Mouse (Mus musculus): Measurements from ENCODE around the gene Cdv3. TPM values are rescaled to one million over a fixed set of nuclear protein-coding genes. Genes with fewer than 3 reads are reported as not detected.
A peak's percentile ranks its signal among the peaks of the same experiment; 100 is the strongest.

The Cdv3 gene
- polyA plus RNA-seq, 1 experiment from 2014 or later: 62.6 TPM

- Histone ChIP-seq H3K4me2 (ENCODE audit: low read length) (no peak overlapping the region), H3K36me3 (ENCODE audit: control insufficient read depth, insufficient read depth, low read length) (no peaks in the 10 kb centered on the region), H3K27me3 (ENCODE audit: control insufficient read depth, insufficient read depth, low read length) (no peaks in the 10 kb centered on the region), H3K4me3 (ENCODE audit: control insufficient read depth in 1 of 2, insufficient read depth in 1 of 2, low read depth in 1 of 2, low read length in 2 of 2) (no peak overlapping the region), H3K9ac (ENCODE audit: low read length) (no peak overlapping the region), H3K9me3 (ENCODE audit: control insufficient read depth, low read length) (peaks cover 2% of the 10 kb centered on the region; the same call in 1 of the 2 replicates), H3K27ac (replicated peaks in 1 of 2; ENCODE audit: control insufficient read depth in 1 of 2, insufficient read depth in 1 of 2, low read depth in 2 of 2, low read length in 2 of 2) (peak overlapping the region in 1 of 2 experiments; percentile 17; a peak in 1 of 4 replicates), H3K4me1 (ENCODE audit: control insufficient read depth in 2 of 2, insufficient read depth in 2 of 2, low read length in 2 of 2) (peaks cover 11 to 18% of the 10 kb centered on the region in 2 experiments)
- WGBS: 43% methylated on average over 6 of the region's 6 CpGs
- no peak for ATAC-seq (ENCODE audit: insufficient number of reproducible peaks, insufficient read depth, low FRiP score, low read depth)
These were observed 26.2 kb upstream of the Cdv3 start for GRCm38 (mm10) chr9:103391796-103392372.

GRCm38 (mm10) chr9:103389261-103389660 is 23.6 kb upstream of the Cdv3 start:
- H3K9me3 ChIP-seq (ENCODE audit: control insufficient read depth, low read length): no peaks in the 10 kb centered on the region
- peaks cover 11 to 21% of the 10 kb centered on the region in 2 experiments for H3K4me1 ChIP-seq (ENCODE audit: control insufficient read depth in 2 of 2, insufficient read depth in 2 of 2, low read length in 2 of 2)
- 87% methylated on average over 6 of the region's 6 CpGs for WGBS
- no peak overlapping the region for H3K27ac ChIP-seq (replicated peaks in 1 of 2; ENCODE audit: control insufficient read depth in 1 of 2, insufficient read depth in 1 of 2, low read depth in 2 of 2, low read length in 2 of 2)
- no peak for ATAC-seq (ENCODE audit: insufficient number of reproducible peaks, insufficient read depth, low FRiP score, low read depth)
- H3K9ac ChIP-seq (ENCODE audit: low read length): no peak overlapping the region
- H3K27me3 ChIP-seq (ENCODE audit: control insufficient read depth, insufficient read depth, low read length): no peaks in the 10 kb centered on the region
- no peaks in the 10 kb centered on the region for H3K36me3 ChIP-seq (ENCODE audit: control insufficient read depth, insufficient read depth, low read length)
- no peak overlapping the region for H3K4me2 ChIP-seq (ENCODE audit: low read length)
- no peak overlapping the region for H3K4me3 ChIP-seq (ENCODE audit: control insufficient read depth in 1 of 2, insufficient read depth in 1 of 2, low read depth in 1 of 2, low read length in 2 of 2)

GRCm38 (mm10) chr9:103387011-103387653 is 21.5 kb upstream of the Cdv3 start:
- no peak for ATAC-seq (ENCODE audit: insufficient number of reproducible peaks, insufficient read depth, low FRiP score, low read depth)
- Histone ChIP-seq H3K36me3 (ENCODE audit: control insufficient read depth, insufficient read depth, low read length) (no peaks in the 10 kb centered on the region), H3K27ac (replicated peaks in 1 of 2; ENCODE audit: control insufficient read depth in 1 of 2, insufficient read depth in 1 of 2, low read depth in 2 of 2, low read length in 2 of 2) (0 out of 4 replicates have a peak overlapping the region, but pooled peaks of 1 of the 2 experiments have one; percentile 37), H3K4me3 (ENCODE audit: control insufficient read depth in 1 of 2, insufficient read depth in 1 of 2, low read depth in 1 of 2, low read length in 2 of 2) (no peak overlapping the region), H3K4me1 (ENCODE audit: control insufficient read depth in 2 of 2, insufficient read depth in 2 of 2, low read length in 2 of 2) (peaks cover 13 to 21% of the 10 kb centered on the region in 2 experiments), H3K9me3 (ENCODE audit: control insufficient read depth, low read length) (no peaks in the 10 kb centered on the region), H3K27me3 (ENCODE audit: control insufficient read depth, insufficient read depth, low read length) (no peaks in the 10 kb centered on the region), H3K9ac (ENCODE audit: low read length) (peak overlapping the region; percentile 8; the same call in 1 of the 2 replicates), H3K4me2 (ENCODE audit: low read length) (no peak overlapping the region)
- WGBS: 60% methylated on average over 10 of the region's 10 CpGs

DNA sequence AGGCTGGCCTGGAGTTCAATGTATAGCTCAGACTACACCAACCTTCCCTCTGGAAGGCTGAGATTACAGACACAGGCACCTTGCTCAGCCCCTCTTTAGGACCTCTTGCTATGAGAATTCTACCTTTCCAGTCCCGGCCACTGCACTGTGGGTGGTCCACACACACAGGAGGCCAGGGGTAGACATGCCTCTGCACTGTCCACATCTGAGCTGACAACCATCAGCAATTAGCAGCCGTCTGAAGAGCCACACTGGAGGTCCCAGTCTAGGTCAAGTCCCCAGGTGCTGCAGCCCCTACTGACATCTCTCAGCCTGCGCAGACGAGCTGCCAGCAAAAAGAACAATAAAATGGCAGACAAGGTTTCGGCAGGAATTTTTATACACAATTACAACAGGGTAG is 20.9 kb upstream of the Cdv3 start:
- Histone ChIP-seq H3K27me3 (ENCODE audit: control insufficient read depth, insufficient read depth, low read length) (no peaks in the 10 kb centered on the region), H3K9ac (ENCODE audit: low read length) (no peak overlapping the region), H3K4me1 (ENCODE audit: control insufficient read depth in 2 of 2, insufficient read depth in 2 of 2, low read length in 2 of 2) (peaks cover 10 to 17% of the 10 kb centered on the region in 2 experiments), H3K4me3 (ENCODE audit: control insufficient read depth in 1 of 2, insufficient read depth in 1 of 2, low read depth in 1 of 2, low read length in 2 of 2) (no peak overlapping the region), H3K36me3 (ENCODE audit: control insufficient read depth, insufficient read depth, low read length) (no peaks in the 10 kb centered on the region), H3K4me2 (ENCODE audit: low read length) (no peak overlapping the region), H3K27ac (replicated peaks in 1 of 2; ENCODE audit: control insufficient read depth in 1 of 2, insufficient read depth in 1 of 2, low read depth in 2 of 2, low read length in 2 of 2) (no peak overlapping the region), H3K9me3 (ENCODE audit: control insufficient read depth, low read length) (no peaks in the 10 kb centered on the region)
- ATAC-seq (ENCODE audit: insufficient number of reproducible peaks, insufficient read depth, low FRiP score, low read depth): no peak
- WGBS: 59% methylated on average over 5 of the region's 5 CpGs

- whole genome bisulfite sequencing: 65% methylated on average over 1 of the region's 1 CpGs
- Histone ChIP-seq H3K27me3 (ENCODE audit: control insufficient read depth, insufficient read depth, low read length) (no peaks in the 10 kb centered on the region), H3K4me3 (ENCODE audit: control insufficient read depth in 1 of 2, insufficient read depth in 1 of 2, low read depth in 1 of 2, low read length in 2 of 2) (no peak overlapping the region)
These were observed 20.0 kb upstream of the Cdv3 start for GRCm38 (mm10) chr9:103385600-103385999.

GRCm38 (mm10) chr9:103384141-103384796 is 18.6 kb upstream of the Cdv3 start:
- Histone ChIP-seq H3K9me3 (ENCODE audit: control insufficient read depth, low read length) (no peaks in the 10 kb centered on the region), H3K4me2 (ENCODE audit: low read length) (no peak overlapping the region), H3K4me1 (ENCODE audit: control insufficient read depth in 2 of 2, insufficient read depth in 2 of 2, low read length in 2 of 2) (peaks cover 11 to 19% of the 10 kb centered on the region in 2 experiments), H3K9ac (ENCODE audit: low read length) (no peak overlapping the region), H3K36me3 (ENCODE audit: control insufficient read depth, insufficient read depth, low read length) (no peaks in the 10 kb centered on the region), H3K27me3 (ENCODE audit: control insufficient read depth, insufficient read depth, low read length) (no peaks in the 10 kb centered on the region), H3K27ac (replicated peaks in 1 of 2; ENCODE audit: control insufficient read depth in 1 of 2, insufficient read depth in 1 of 2, low read depth in 2 of 2, low read length in 2 of 2) (no peak overlapping the region), H3K4me3 (ENCODE audit: control insufficient read depth in 1 of 2, insufficient read depth in 1 of 2, low read depth in 1 of 2, low read length in 2 of 2) (no peak overlapping the region)
- WGBS: 84% methylated on average over 4 of the region's 4 CpGs
- no peak for ATAC-seq (ENCODE audit: insufficient number of reproducible peaks, insufficient read depth, low FRiP score, low read depth)

More at GRCm38 (mm10) chr9:103385600-103385999, 20.0 kb upstream of the Cdv3 start:
- Histone ChIP-seq H3K9me3 (ENCODE audit: control insufficient read depth, low read length) (no peaks in the 10 kb centered on the region), H3K9ac (ENCODE audit: low read length) (no peak overlapping the region), H3K4me1 (ENCODE audit: control insufficient read depth in 2 of 2, insufficient read depth in 2 of 2, low read length in 2 of 2) (peaks cover 9 to 16% of the 10 kb centered on the region in 2 experiments), H3K4me2 (ENCODE audit: low read length) (no peak overlapping the region), H3K27ac (replicated peaks in 1 of 2; ENCODE audit: control insufficient read depth in 1 of 2, insufficient read depth in 1 of 2, low read depth in 2 of 2, low read length in 2 of 2) (no peak overlapping the region), H3K36me3 (ENCODE audit: control insufficient read depth, insufficient read depth, low read length) (no peaks in the 10 kb centered on the region)
- no peak for ATAC-seq (ENCODE audit: insufficient number of reproducible peaks, insufficient read depth, low FRiP score, low read depth)

DNA sequence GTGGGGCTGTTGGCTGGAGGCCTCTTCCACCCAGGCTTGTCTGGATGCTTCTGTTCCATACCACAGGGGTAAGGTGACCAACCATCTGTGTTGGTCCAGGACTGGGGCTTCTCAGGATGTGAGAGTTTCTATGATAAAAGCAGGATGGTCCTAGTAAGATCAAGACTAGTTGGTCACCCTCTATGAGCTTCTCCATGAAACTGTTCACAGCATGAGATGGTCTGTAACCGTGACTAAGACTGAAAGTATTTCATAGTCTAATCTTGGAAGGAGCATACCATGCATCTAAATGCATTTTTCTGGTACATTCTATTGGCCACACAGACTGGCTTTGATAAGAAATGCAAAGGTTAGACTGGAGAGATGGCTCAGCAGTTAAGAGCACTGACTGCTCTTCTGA is 17.9 kb upstream of the Cdv3 start:
- Histone ChIP-seq H3K4me2 (ENCODE audit: low read length) (no peak overlapping the region), H3K4me1 (ENCODE audit: control insufficient read depth in 2 of 2, insufficient read depth in 2 of 2, low read length in 2 of 2) (peaks cover 13 to 25% of the 10 kb centered on the region in 2 experiments), H3K9me3 (ENCODE audit: control insufficient read depth, low read length) (no peaks in the 10 kb centered on the region), H3K36me3 (ENCODE audit: control insufficient read depth, insufficient read depth, low read length) (no peaks in the 10 kb centered on the region), H3K27ac (replicated peaks in 1 of 2; ENCODE audit: control insufficient read depth in 1 of 2, insufficient read depth in 1 of 2, low read depth in 2 of 2, low read length in 2 of 2) (no peak overlapping the region), H3K4me3 (ENCODE audit: control insufficient read depth in 1 of 2, insufficient read depth in 1 of 2, low read depth in 1 of 2, low read length in 2 of 2) (no peak overlapping the region), H3K27me3 (ENCODE audit: control insufficient read depth, insufficient read depth, low read length) (no peaks in the 10 kb centered on the region), H3K9ac (ENCODE audit: low read length) (no peak overlapping the region)
- no peak for ATAC-seq (ENCODE audit: insufficient number of reproducible peaks, insufficient read depth, low FRiP score, low read depth)
- 86% methylated on average over 1 of the region's 1 CpGs for WGBS

Measured in heart, embryonic 14.5 days (tissue).